Mouse (Mus musculus) cerebellum, postnatal 10 days (tissue): ENCODE results near the gene Auts2.

Experiments
- DNase-seq, 2 experiments: peaks; one replicate each; pipeline ENCODE4 v3.0.0; 2021; ENCODE audit warnings: mixed read lengths in 2 of 2

Auts2 gene

DNA sequence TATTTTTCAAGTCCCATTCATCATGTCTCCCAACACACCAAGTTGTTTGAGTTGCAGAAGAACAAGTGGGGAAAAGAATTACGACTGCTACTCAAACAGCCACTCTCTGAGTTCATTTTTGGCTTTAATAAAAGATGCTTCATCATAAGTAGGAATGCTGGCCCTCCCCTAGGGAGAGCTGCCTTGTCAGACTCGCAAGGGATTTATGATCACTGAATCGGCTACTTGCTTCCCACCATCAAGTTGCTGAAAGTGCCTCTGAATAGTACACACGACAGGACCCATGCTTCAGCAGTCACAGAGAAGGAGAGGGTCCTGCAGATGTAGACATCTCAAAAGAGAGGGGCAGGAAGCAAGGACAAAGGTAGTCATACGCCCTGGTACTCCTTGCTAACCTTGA, 162.9 kb downstream of the Auts2 start:
- DNase-seq, result no peak

DNA sequence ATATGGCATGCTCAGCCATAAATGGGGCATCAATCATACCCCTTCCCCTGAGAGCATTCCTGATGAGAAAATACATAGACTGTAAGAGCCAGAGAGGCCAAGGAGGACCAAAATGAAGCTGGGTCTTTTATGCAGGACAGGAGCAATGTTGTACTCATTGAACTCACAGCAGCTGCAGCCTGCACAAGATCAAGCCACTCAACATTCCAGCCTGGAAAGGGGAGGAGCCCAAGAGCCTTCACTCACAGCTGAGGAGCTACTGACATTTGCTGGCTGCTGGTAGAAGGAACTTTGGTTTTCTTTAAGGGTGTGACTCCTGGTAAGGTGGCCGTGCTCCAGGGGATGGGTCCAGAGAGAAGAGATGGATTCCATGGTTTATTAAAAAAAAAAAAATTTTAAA, 164.2 kb downstream of the Auts2 start:
- no peak for DNase-seq

DNA sequence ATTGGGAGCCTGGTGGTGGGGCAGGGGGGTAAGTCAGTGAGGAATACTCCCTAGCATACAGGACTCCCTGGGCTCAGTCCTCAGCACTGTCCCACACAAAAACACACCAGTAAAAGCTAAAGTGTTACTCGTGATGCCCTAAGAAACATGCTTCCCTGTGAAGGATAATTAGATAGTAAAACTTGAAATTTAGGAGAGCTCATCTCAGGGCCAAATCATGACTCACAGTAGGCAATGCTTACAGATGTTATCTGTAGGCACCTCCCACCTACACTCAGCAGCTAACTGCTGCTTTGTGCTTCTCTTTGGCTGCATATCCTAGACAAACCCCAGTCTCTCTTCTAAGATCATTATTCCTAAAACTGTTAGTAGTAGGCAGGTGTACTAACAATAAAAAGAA, 168.0 kb downstream of the Auts2 start:
- DNase-seq, result no peak

- DNase-seq, result peak; percentile 61 to 75
Observed at GRCm38 (mm10) chr5:132373471-132374075, 169.6 kb downstream of the Auts2 start.

- no peak for DNase-seq
Observed at GRCm38 (mm10) chr5:132372605-132373004, 170.5 kb downstream of the Auts2 start.

DNA sequence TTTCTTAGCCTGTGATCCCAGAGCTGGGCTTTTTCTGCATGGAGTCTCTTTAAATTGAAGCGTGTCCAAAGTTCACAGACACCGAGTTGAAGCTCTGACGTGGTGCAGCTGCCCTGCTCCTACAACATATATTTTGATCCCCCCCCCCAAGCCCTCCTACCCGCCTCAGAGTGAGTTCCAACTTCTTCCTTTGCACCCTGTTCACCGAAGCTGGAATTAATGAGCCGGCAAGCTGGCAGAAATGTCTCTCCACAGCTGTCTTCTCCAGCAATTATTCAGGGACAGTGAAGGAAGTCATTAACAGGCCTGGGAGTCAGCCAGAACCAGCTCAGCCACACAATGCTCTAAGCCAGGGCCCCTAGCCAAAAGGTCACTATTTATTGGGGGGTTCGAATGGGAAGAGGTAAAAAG, 174.5 kb downstream of the Auts2 start:
- DNase-seq, result peak; percentile 79 to 87

DNA sequence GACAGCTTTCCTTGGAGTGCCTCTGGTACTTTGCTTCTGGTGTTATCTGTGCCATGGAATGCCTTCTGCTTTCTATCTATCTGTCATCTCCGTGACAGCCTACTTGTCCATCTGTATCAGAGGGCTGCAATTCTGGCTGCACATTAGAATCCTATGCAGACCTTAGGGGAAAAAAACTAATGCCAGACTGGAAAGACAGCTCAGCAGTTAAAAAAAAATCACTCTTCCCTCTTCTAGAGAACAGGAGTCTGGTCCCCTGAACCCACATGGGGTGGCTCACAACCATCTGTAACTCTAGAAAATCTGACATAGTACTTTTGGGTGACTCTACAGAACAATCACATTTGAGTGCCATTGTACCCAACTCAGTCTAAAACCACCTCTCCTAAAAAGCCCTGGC, 181.9 kb downstream of the Auts2 start:
- DNase-seq, result no peak

GRCm38 (mm10) chr5:132357726-132358125, 185.4 kb downstream of the Auts2 start:
- no peak for DNase-seq

- no peak for DNase-seq
Observed at GRCm38 (mm10) chr5:132355935-132356334, 187.2 kb downstream of the Auts2 start.

DNA sequence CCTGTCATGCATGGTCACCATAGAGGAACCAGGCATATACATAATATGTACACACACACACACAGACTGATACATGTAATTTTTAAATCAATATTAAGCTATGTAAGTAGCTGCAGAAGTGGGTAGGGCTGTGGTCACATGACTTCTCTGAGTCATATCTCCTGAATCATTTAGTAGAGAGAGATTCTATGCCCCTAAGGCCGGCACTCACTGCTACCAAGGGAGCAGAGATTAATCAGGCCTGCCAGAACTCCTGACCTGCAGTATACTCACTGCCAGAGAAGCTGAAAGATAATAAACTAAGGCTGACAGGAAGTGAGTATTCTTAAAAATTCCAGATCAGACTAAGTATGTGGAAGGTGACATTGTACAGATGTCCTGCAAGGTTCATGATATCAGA, 190.7 kb downstream of the Auts2 start:
- no peak for DNase-seq

DNA sequence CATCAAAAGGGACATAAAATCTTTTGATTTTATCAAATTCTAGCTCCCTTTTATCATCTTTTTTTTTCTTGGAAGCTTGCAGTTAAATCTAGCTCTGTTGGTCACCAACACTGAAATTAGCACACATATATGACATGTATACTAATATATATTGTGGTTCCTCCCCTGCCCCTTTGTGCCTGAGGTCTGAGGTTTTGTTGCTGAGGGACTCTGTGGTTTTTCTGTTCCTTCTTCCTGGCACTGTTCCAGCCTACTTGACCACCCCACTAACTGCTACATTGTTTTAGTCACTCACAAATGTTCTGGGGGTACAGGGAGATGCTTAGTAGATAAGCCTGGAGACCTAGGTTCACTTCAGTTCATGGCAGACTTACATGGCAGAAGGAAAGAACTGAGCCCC, 192.0 kb downstream of the Auts2 start:
- DNase-seq, result no peak

DNA sequence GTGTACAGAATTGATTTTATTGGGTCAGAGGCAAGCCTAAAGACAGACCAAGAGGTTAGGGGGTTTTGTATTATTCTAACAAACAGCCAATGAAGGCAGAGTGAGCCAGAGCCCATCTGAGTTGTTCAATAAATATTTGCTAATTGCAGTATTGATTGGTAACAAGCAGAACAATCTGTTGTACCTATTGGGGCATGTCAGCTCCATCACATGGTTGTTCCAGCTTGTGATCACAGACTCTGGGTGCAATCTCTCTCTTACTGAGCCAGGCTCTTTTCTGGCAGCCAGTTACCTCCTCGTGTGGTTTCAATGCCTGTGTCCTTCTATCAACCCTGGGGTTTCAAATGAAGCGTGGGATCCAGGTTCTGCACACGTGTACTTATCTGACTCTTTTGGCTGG, 201.8 kb downstream of the Auts2 start:
- DNase-seq, result no peak

DNA sequence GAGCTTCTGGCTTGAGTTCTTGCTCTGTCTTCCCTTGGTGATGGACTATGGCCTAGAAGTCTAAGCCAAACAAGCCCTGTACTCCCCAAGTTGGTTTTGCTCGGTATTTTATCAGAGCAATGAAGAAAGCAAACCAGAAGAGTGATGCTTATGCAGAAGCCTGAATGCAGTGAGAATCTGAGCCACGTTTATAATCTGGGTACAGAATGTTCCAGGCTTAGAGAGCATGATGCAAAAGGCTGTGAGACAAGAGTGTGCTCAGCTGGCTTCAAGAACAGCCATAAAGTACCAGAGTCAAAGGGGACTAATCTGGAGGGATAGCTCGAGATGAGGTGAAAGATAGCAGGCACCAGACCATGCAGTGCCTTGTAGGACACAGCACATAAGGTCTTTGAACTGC, 205.5 kb downstream of the Auts2 start:
- DNase-seq, result no peak

GRCm38 (mm10) chr5:132335719-132336118, 207.4 kb downstream of the Auts2 start:
- DNase-seq, result peak in 1 of 2 experiments; percentile 22

GRCm38 (mm10) chr5:132334796-132335195, 208.3 kb downstream of the Auts2 start:
- DNase-seq, result no peak

GRCm38 (mm10) chr5:132333744-132334143, 209.4 kb downstream of the Auts2 start:
- DNase-seq, result no peak

- no peak for DNase-seq
Observed at GRCm38 (mm10) chr5:132332521-132332920, 210.6 kb downstream of the Auts2 start.

DNA sequence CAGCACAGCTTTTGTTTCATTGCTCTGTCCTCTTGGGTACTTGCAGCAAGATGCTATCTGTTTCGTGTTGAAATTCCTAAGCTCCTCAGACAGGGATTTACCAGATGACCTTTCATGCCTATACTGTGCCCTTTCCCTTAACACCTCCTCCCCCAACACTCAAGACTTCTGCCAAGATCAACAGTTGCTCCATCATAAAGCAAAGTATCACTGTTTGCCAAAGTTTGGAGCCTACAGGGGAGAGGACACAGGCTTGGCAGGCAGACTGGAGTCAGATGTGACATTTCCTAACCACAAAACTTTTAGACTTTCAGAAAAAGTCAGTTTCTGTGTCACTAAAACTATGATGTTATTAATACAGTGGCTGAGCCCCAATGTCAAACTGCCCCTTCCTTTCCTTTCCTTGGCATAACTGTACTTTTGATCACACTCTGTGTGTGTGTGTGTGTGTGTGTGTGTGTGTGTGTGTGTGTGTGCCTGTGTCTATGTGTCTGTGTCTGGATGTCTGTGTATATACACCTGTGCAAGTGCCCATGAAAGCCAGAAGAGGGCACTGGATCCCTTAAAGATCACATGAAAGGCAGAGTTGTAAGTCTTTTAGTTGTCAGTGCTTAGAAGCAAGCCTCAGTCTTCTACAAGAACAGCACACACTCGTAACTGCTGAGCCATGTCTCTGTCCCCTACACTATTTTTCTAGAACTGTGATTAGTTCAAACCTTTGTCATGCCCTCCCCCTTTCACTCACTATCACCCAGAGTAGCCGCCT, 213.8 kb downstream of the Auts2 start:
- no peak for DNase-seq

- DNase-seq, result no peak
Observed at GRCm38 (mm10) chr5:132324246-132324883, 218.8 kb downstream of the Auts2 start.

DNA sequence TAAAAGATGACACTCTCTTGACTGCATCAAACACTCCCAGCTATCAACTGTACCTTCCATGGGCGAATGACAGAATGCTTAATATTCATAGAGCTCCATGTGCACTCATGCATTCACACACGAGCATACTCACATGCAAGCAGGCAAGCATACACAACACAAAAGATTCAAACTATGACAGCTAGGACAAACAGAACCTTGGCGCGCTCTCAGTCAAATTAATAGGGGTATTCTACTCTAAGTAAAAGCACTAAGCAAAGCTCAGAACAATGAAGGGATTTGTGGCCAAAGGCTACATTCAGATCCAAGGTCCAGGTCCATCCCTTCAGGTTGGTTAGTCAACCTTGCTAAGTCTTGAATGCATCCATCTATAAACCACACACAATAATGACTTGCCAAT, 219.5 kb downstream of the Auts2 start:
- DNase-seq, result no peak

- DNase-seq, result peak; percentile 31 to 50
Observed at GRCm38 (mm10) chr5:132322971-132323370, 220.2 kb downstream of the Auts2 start.

- DNase-seq, result peak; percentile 80 to 82
Observed at GRCm38 (mm10) chr5:132318026-132318765, 224.9 kb downstream of the Auts2 start.

DNA sequence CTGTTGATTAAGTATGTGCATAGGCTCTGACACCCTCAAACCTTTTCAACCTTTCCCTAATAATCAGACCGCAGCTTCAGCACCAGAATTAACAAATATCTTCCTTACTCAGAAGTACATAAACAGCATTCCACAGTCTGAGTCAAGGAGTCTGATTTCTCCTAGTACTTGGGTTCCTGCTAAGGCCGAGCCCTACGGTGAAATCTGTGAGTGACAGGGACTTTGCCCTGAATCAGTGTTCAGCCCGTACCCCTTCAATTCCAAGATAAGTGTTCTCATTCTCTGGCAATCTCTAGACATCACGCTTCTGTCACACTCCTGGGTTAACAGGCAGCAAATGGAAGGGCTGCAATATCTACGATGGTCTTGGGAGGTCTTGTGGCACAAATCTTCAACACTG, 226.2 kb downstream of the Auts2 start:
- DNase-seq, result no peak
